Mouse (Mus musculus) thymus, postnatal 14 days (tissue): ENCODE results near the gene Icosl.
"Not testable (repeated sequence)": the region's sequence is repeated elsewhere in the genome, so short reads cannot be mapped to it uniquely, and the experiment has no call there.

Experiments
- DNase-seq: peaks from one replicate; pipeline ENCODE4 v3.0.0; 2021

The Icosl gene

GRCm38 (mm10) chr10:78124137-78124536 lies 55.0 kb downstream of the Icosl start:
- DNase-seq, result peak; percentile 33

GRCm38 (mm10) chr10:78125061-78125460 lies 56.0 kb downstream of the Icosl start:
- not testable (repeated sequence) for DNase-seq

- no peak for DNase-seq
These were observed 57.2 kb downstream of the Icosl start for GRCm38 (mm10) chr10:78126311-78126710.

GRCm38 (mm10) chr10:78127046-78127870 lies 58.2 kb downstream of the Icosl start:
- no peak for DNase-seq

- no peak for DNase-seq
These were observed 58.8 kb downstream of the Icosl start for GRCm38 (mm10) chr10:78127931-78128330.

- DNase-seq, result no peak
These were observed 59.5 kb downstream of the Icosl start for GRCm38 (mm10) chr10:78128647-78129046.

GRCm38 (mm10) chr10:78129423-78129822 lies 60.3 kb downstream of the Icosl start:
- no peak for DNase-seq

GRCm38 (mm10) chr10:78129998-78130397 lies 60.9 kb downstream of the Icosl start:
- no peak for DNase-seq
